Comparison of ENCODE assay signal across 37 mouse cellular contexts in genomic region chr3:94387391-94387790, GRCm38 (mm10). TPM values are rescaled to one million over a fixed set of nuclear protein-coding genes. Genes with fewer than 3 reads are reported as not detected.
"Had no signal": no experiment of that assay in that cellular context is flagged by ENCODE, and none has a peak within 500 bp of the region (broad histone marks: within the 10 kb centered on the region; RNA-seq: fewer than 3 reads in every experiment).

No protein-coding gene starts in this region.

- H3K9ac ChIP-seq: heart, embryonic 12.5 days; hindbrain, embryonic 12.5 days; hindbrain, embryonic 14.5 days; intestine, embryonic 15.5 days; kidney, embryonic 15.5 days; limb, embryonic 12.5 days had no signal

- H3K27ac ChIP-seq: gastrocnemius, adult 2 months; heart, embryonic 10.5 days; hindbrain, embryonic 10.5 days; hindbrain, embryonic 12.5 days; hindbrain, embryonic 14.5 days; intestine, embryonic 15.5 days; kidney, embryonic 15.5 days; kidney, postnatal 0 days; left cerebral cortex, adult 2 months; limb, embryonic 10.5 days; limb, embryonic 12.5 days had no signal

- H3K27me3 ChIP-seq: hindbrain, embryonic 12.5 days; intestine, embryonic 15.5 days; kidney, embryonic 15.5 days had no signal

- H3K4me3 ChIP-seq: gastrocnemius, adult 2 months; heart, embryonic 10.5 days; heart, embryonic 12.5 days; hindbrain, embryonic 10.5 days; hindbrain, embryonic 12.5 days; intestine, embryonic 15.5 days; kidney, embryonic 15.5 days; left cerebral cortex, adult 2 months; limb, embryonic 10.5 days; limb, embryonic 12.5 days had no signal

- H3K9me3 ChIP-seq: heart, embryonic 10.5 days; heart, embryonic 12.5 days; hindbrain, embryonic 10.5 days; hindbrain, embryonic 12.5 days; intestine, embryonic 15.5 days; kidney, embryonic 15.5 days; limb, embryonic 10.5 days; limb, embryonic 12.5 days had no signal

- H3K4me1 ChIP-seq: heart, embryonic 10.5 days; heart, embryonic 12.5 days; hindbrain, embryonic 12.5 days; intestine, embryonic 15.5 days; kidney, embryonic 15.5 days; limb, embryonic 10.5 days; limb, embryonic 12.5 days had no signal

- ATAC-seq: forebrain, embryonic 16.5 days; hindbrain, embryonic 16.5 days; intestine, embryonic 15.5 days had no signal

- H3K4me2 ChIP-seq: heart, embryonic 12.5 days; hindbrain, embryonic 12.5 days; hindbrain, embryonic 14.5 days; intestine, embryonic 15.5 days; kidney, embryonic 15.5 days; limb, embryonic 12.5 days had no signal

- DNase-seq: gastrocnemius, adult 2 months; gastrocnemius, postnatal 10 days; gastrocnemius, postnatal 25 days; heart, adult 18-20 months; heart, postnatal 14 days; heart, postnatal 4 days; kidney, adult 11 months; kidney, adult 2 months; kidney, adult 9 months; kidney, postnatal 14 days; kidney, postnatal 36 days; liver had no signal

- H3K36me3 ChIP-seq: heart, embryonic 10.5 days; heart, embryonic 12.5 days; hindbrain, embryonic 10.5 days; hindbrain, embryonic 12.5 days; intestine, embryonic 15.5 days; kidney, embryonic 15.5 days; limb, embryonic 10.5 days; limb, embryonic 12.5 days had no signal

RNA-seq across cellular contexts. Expression of gene Lingo4, which starts 10.9 kb away (rescaled TPM):
- total RNA-seq: granulocyte monocyte progenitor cell, adult 5-6 weeks had no signal
- polyA plus RNA-seq: heart, embryonic 10.5 days; heart, embryonic 12.5 days; limb, embryonic 10.5 days; limb, embryonic 12.5 days had no signal

RNA-seq across cellular contexts. Expression of gene Rorc, which starts 14.8 kb away (rescaled TPM):
- total RNA-seq: granulocyte monocyte progenitor cell, adult 5-6 weeks had no signal

RNA-seq across cellular contexts. Expression of gene C2cd4d, which starts 25.2 kb away (rescaled TPM):
- total RNA-seq: gastrocnemius, adult 2 months; gastrocnemius, postnatal 25 days; granulocyte monocyte progenitor cell, adult 5-6 weeks; heart, postnatal 4 days had no signal
- polyA plus RNA-seq: inflammation-experienced regulatory T-cells, adult 6 months had no signal

RNA-seq across cellular contexts. Expression of gene Them5, which starts 45.5 kb away (rescaled TPM):
- total RNA-seq: gastrocnemius, adult 2 months; gastrocnemius, postnatal 10 days; granulocyte monocyte progenitor cell, adult 5-6 weeks; heart, adult 18-20 months; heart, adult 8-10 months; heart, postnatal 14 days; heart, postnatal 4 days; layer of hippocampus, adult 18-20 months; layer of hippocampus, adult 8-10 months; layer of hippocampus, postnatal 10 days; layer of hippocampus, postnatal 25 days; left cerebral cortex, adult 2 months; left cerebral cortex, postnatal 14 days; left cerebral cortex, postnatal 36 days had no signal
- polyA plus RNA-seq: frontal cortex, adult 2 months; heart, embryonic 10.5 days; heart, embryonic 12.5 days; heart, embryonic 14.5 days; hindbrain, embryonic 10.5 days; hindbrain, embryonic 12.5 days; hindbrain, embryonic 14.5 days; inflammation-experienced regulatory T-cells, adult 6 months; intestine, embryonic 15.5 days; kidney, embryonic 15.5 days; large intestine, adult 2 months; limb, embryonic 10.5 days had no signal
